Mouse (Mus musculus) kidney, postnatal 10 days (tissue): ENCODE results near the gene Cep112.

Source experiments
- DNase-seq: peaks from one replicate; pipeline ENCODE4 v3.0.0; 2021; ENCODE audit warnings: mixed read lengths

Cep112 gene

DNA sequence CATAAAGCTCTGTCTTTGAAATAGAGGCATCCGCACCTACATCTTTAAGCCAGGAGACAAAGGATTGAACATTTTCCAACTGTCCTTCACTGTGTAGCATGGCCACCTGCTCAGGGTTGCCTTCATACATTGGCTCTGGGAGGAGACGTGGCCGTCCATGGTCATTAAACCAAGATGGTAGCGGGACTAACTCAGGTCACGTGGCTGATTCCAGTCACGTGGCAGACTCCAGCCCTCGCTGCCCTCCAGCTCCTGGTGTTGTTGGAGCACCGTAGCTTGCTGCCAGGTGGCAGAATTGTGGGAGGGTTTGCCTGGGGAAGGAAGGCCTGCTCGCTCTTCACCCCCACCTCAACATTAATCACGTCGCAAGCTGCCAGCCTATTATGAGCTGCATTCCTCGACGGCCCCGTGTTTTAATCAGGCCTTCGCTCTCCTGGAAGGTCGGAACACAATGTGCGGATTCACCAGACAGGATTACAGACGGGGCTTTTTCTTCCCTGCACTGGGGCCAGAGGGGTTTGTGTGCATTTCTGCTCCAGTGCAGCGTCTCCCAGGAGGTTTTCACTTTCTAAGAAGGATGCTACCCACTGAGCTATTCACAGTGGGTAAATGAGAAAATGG is 460.4 kb downstream of the Cep112 start:
- no peak for DNase-seq

DNA sequence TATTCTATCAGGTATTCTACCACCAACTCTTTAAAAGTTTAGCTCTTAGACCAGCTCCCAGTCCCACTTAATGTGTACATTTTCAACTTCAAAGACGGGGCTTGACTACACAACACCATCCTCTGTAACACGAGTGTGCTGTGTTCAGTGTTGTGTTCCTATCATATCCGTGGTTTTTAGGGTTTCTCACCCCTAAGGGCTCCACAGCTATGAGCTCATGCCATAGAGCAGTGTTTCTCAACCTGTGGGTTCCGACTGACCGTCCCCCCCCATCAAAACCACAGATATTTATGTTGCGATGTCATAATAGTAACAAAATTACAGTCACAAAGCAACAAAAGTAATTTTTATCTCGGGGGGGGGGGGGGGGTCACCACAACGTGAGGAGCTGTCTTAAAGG is 461.1 kb downstream of the Cep112 start:
- DNase-seq: no peak

DNA sequence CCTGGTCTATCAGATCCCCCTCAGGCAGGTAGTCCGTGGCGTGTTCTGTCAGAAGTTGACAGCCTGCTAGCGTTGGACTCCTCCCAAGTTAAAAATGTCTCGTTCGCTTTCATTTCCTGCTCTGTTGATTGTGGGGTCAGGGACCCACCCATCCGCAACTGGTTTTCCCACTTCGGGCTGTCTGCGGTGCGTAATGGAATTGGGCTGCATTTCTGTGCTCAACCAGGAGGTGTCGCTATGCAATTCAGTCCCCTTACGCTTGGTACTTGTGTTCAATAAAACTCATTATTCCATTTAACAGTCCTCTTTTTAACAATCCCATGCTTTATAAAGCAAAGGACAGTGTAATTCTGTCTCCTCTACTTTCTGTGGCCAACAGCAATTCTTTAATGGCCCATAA is 464.1 kb downstream of the Cep112 start:
- peak; percentile 44 for DNase-seq

DNA sequence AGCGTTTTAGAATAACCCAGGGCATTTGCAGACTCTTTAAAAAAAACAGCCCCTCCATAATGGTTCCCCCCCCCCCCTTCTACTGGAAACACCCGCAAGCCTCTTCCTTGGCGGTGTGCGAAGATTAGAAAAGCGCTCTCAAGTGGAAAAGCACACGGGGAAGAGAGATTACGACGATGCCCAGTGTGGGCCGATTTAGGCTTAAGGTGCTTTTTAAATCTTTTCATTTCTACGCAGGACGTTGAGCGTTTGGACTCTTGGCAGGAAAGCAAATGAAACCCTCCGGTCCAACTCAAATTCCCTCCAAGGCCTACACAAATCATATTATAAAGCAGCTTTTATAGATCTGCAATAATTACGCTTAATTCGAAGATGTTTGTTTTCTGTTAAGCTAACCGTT is 465.6 kb downstream of the Cep112 start:
- no peak for DNase-seq

DNA sequence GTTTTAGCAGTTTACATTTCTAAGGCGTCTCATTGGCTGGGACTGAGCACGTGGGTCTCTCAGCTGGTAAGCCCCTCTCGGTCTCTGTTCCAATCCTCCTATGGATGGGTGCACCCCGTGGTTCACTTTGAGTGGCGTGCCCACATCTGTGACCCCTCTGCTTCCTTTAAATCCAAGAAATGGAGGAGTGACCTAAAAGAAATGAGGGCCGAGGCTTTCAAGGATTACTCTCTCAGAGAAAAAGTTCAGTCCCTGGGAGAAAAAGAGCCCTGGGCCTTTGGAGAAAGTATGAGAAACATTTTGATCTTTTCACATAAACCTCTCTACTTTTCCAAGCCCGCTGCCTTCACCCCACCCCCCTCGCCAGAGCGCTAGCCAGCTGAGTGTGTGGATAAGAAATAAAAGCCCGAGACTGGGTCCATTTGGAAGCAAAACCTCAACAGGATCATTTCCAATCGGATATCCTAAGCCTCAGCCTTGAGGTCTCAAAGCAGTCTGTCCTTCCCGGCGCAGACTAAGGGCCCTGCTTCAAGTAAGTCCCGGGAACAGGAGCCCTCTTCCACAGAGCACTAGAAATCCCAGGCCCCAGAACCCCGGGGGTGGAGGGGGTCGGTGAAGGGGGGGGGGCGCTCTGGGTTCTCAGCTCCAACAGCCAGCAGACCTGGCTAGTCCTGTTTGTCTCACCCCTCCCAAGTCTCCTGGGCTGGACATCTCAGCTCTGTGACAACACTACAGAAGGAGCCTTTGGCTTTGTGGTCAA is 466.3 kb downstream of the Cep112 start:
- peak; percentile 70 for DNase-seq

DNA sequence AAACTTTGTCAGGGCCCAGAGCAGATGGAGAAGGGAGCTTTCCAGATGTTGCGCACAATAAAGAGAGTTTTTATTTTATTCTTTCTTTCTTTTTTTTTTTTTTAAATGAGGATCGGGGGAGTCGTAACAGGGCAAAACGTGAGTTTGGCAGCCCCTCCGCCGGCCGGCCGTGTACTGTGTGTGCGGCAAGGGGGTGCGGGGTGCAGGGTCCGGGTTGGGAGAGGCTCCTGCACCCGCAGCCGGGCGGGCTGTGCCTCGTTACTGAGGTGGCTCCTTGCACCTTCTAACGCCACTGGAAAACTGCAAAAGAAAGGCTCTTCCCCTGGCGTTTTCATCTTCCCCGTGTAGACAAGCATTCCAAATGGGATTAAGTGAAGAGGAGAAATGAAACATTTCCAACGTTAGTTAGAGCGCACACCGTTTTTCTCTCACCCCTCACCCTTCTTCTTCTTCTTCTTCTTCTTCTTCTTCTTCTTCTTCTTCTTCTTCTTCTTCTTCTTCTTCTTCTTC is 466.9 kb downstream of the Cep112 start:
- DNase-seq: peak; percentile 33

DNA sequence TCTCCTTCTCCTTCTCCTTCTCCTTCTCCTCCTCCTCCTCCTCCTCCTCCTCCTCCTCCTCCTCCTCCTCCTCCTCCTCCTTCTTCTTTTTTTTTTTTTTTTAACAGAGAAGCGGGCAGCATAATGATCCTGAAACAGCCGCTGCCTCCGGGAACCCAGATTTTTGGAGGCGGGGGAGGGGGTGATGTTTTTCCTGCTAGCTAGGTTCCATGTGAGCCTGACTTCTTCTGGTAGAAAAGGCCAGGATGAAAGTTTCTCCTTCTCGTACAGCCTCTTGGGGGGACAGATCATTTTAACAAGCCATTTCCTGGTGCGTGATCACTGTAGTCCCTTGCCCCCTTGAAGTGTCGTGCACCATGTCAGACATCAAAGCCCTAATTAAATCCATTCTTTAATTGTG is 467.4 kb downstream of the Cep112 start:
- DNase-seq: no peak

DNA sequence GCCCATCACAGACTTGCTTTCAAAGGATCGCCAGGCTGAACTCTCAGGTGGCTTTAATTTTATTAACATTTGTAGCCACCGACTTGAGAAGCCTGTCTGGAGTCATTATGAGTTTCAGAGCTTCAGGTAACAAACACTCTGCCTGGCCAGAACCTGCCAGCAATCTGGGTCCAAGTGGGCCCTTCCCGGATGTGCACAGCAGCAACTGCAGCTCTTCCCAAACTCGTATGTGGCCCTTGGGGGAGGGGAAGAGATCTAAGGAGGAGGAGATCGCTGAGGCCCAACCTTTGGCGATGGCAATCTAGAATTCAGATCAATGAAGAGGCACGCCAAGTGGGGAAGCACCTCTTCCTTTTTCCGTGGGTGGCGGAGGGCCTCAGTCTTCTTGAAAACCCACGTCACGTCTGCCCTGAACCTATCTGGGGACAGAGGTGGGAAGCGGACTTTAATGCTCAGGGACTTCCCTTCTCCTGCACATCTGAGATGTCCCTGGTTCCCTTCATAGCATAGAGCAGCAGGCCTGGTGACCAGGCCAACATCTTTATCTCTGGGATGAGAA is 468.3 kb downstream of the Cep112 start:
- no peak for DNase-seq

DNA sequence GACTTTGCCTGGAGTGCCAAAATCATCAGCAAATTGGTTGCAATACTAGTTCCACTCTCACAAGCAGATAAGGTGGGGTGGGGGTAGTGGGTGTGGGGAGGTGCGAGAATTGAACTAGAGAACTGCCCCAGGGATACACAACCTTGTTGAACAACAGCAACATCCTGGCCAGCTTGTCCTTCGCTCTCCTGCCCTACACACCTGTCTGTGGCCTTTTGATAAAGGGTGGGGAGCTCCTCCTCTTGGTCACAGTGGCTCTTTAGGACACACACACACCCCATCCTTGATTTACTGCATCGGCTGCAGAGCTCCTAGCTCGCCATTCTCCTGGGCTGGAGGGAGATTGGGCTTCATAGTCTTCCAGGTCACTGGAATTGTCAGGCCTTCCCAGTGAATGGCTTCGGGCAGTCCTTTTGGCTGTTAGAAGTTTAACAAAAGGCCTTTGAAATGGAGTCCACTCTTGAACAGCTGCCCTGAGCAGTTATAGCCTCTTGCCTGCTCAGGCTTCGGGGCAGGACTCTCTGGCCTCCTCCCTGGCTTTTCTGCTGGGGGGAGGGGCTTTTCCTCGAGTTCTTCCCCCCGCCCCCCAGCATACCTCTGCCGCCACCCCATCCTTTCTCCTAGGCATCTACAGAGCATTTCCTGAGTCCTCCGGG is 469.0 kb downstream of the Cep112 start:
- no peak for DNase-seq

DNA sequence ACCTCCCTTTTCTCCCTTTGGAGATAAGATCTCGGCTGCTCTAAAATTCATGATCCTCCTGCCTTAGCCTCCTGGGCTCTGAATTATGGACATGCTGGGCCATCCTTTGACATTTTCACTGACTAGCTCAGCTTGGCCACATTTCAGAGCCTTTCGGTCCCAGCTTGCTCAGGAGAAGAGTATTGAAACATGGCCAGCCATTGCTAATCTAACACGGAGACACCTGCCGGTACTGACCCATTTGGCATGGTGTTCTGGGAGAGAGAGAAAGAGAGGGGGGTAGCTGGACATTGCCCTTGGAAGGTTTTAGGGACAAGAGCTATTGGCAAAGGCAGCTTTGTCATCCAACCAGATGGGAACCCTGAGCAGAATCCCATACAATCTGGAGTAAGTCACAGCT is 472.0 kb downstream of the Cep112 start:
- no peak for DNase-seq

DNA sequence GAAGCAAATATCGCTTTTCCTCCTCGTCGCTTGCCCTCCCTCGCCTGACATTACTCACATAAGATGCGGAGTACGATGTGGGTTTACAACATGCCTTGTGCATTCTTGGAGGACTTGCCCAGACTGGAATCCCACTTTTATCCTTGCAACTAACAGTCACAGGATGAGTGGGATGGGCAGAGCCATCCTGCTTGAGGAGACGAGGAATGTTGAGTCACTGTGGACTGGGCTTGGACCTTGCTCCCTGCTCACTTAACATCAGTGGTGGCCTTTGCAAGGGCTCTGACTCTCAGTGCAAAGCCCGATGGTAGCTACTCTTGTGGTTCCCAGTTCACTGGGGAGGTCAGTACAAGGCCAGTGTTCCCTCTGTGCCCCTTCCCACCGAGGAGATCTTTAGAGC is 473.1 kb downstream of the Cep112 start:
- no peak for DNase-seq

DNA sequence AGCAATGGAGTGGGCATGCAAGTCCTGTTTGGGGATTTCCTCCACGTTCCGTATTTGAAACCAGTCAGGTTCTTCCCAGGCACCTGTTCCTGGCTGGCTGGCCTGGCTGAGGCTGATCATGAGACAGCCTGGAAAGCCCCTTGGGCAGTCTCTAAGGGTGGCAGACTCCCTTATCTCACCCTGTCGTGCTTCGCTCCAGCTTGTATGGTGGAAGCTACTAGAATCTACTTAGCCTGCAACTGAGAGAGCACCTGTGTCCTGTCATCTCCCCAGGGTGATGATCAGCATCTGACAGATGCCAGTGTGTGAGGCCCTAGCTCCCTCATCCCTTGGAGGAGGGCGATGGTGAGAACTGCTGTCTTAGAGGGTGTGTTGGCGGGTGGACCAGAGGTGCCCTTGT is 473.5 kb downstream of the Cep112 start:
- no peak for DNase-seq

DNA sequence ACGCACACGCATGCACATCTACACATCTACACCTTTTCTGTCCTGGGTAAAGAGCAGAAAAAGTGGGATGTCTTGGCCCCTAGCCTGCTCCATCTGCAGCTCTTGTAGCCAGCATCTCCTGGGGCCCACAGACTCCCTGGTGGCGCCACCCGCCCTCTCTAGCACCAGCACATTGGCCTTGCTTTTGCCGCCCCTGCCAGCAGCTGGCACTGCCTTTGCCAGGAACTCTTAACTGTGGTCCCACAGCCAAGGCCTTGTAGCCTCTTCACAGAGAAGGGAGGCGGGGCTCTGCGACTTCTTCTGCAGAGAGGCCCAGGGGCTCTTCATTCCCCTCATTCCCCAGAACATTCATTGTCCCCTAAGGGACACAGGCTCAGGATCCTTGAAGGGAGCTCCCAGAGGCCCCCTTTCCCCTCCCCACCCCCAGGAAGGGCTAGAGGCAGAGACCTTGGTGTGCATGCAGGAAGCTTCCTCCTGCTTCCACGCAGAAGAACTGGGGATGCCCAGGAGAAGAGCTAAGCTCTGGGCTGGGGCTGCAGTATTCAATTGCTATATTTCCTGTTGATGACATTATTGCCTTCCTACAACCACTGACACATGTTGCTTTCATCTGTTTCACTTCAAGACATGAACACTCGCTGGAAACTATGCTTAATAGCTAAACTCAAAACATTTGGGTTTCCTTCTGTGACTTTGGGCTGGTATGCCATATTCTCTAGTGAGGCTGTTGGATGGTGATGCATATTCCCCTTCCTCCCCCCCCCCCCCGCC is 475.9 kb downstream of the Cep112 start:
- peak; percentile 20 for DNase-seq

DNA sequence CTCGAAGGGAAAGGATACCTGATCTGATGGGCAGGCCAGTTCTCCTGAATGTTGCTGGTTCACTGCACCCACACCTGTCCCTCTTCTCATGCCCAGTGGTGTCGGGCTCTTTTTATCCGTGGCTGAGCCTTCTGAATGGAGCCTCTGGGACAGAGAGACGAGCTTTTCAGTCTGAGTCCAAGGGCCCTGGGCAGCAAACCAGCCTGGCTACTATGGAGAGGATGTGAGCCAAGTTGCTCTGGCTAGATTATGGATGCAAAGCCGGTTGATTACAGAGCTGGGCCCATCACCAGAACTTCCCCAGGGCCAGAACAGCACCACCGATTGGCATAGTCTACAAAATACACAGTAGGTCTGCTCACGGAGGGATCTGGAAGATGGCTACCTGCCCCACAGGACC is 476.7 kb downstream of the Cep112 start:
- DNase-seq: no peak

DNA sequence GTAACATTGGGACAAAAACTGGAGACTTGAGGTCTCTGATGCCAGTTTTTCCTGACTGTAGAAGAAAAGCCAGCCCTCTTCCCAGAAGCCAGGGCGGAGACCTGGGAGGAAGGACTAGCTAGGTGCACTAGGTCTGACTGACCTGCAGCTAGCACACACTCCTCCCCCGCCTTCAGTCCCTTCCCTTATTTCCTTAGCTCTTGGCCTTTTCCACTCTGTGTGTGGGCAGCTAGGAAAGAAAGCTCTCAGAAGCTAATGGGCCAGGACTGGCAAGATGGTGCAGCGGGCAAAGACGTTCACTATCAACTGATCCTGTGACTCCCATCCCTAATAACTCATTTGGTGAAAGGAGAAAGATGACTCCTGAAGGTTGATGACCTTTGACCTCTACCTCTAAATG is 477.3 kb downstream of the Cep112 start:
- DNase-seq: no peak

DNA sequence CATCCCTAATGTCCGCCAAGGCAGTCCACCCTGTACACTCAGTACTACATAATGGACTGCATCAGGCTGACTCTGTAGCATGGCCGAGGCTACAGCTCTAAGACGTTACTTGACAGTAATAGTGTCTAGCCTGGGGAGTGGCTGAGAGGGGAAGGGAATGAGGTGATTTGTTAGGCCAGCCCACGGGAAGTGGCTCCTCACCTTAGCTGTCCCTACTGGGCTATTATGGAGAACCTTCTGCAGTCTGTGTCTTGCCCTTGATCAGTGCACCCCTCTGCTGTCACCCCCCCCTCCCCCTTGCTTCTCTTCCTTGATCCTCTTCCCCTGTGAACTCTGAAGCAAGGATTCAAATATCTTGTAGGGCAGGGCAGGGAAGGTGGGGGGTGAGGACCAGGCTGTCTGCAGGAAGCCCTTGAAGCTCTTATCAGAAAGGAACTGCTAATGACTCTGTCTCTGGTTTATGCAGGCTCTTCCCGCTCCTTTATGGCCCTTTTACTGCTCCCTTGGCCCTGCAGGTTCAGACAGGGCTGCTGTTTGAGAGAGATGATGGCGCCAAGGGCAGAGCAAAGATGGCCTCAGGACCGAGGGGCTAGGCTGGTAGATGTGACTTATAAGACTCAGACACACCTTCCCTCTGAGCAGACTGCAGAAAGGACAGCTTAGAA is 481.7 kb downstream of the Cep112 start:
- no peak for DNase-seq

DNA sequence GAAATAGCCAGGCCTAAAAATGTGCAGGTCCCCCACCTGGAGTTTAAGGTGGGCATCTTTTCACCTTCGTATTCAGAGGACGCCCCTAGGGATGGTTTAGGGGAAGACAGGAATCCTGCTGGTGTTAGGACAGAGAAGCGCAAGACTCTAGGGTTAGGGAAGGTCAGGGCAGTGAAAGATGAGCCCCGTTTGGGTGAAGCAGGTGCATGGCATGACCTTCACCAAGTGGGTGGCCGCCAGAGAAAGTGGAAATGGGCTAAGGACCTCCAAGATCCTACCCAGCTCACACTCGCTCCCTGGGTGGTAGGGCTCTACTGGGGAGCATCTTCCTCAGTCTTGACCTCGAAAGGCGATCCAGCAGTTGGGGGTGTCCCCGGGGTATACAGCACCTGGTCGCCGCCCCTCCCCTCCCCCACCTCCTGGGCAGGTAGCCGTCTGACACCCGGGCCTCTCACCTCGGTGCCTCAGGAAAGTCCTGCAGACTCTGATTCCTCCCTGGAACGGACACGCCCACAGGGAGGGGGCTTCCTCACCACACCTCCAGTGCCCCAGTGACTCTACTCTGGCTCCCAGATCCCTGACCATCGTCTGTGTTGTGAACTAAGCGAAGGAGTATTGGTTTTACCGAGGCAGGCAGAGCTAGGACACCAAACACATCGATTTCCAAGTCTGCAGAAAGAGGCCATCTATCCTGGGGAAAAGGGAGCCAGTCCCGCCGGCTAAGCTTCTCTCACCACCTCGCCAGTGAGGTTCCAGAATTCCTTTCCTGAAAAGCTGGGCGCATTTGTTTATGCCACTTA is 484.6 kb downstream of the Cep112 start:
- no peak for DNase-seq
